Mouse (Mus musculus) CD4-positive, CD25-positive, alpha-beta regulatory T cell, adult 2 months (primary cell): ENCODE results near the gene Siae.

Experiments used
- DNase-seq: peaks from one replicate; pipeline ENCODE4 v3.0.0-alpha.2; 2012; ENCODE audit warnings: low read depth, low spot score

The Siae gene

GRCm38 (mm10) chr9:37540701-37541575, 14.6 kb upstream of the Siae start:
- DNase-seq: no peak

GRCm38 (mm10) chr9:37541851-37542642, 13.5 kb upstream of the Siae start:
- no peak for DNase-seq

- no peak for DNase-seq
These were observed 11.5 kb upstream of the Siae start for GRCm38 (mm10) chr9:37543869-37544440.

DNA sequence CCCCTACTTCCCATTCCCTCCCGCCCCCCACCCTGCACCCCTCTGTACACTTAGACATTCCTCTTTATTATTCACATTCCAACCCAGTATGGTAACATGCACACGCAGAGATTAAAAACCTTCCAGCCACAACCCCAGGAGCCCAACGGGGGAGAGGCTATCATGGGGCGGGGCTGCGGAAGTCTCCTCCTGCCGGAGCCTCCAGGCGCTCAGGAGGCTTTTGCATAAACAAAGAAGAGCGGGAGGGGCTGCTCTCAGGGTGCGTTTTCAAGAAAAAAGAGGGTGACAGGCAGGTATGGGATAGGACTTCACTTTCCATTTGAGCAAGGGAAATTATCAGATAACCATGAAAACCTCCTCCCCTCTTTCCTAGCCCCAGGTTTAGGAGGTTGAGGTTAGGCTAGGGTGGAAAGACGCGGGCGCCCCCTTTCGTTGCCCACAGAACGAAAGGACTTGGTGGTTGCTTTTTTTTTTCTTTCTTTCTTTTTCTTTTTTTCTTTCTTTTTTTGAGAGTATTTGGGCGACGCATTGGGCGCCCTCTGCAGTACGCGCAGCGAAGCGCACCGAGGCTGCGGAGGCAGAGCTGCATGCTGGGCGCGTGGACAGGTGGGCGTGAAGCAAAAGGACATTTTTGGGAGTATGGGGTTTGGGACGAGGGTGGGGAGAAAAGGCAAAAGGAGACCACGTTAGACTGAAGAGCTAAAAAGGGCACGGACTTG, 10.9 kb upstream of the Siae start:
- peak; percentile 74 for DNase-seq

DNA sequence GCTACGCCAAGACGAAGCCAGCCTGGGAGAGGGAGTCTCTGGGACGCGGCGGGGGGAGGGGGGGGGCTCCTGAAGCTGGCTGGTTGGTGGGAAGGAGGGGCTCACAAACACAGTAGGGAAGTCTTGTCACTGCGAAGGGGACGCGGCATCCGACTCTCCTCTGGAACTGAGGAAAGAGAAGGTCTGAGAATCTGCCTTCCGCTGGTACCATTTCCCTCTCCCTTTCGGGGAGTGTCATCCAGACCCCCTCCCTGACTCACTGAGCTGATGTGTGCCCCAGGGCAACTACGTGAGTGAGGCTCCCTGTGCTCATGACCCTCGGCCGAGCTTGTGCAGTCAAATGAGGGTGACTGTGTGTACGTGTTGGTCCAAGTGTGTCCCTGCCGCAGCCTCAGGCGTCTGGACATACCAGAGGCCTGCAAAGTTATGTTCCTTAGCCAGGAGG, 10.3 kb upstream of the Siae start:
- DNase-seq: no peak

DNA sequence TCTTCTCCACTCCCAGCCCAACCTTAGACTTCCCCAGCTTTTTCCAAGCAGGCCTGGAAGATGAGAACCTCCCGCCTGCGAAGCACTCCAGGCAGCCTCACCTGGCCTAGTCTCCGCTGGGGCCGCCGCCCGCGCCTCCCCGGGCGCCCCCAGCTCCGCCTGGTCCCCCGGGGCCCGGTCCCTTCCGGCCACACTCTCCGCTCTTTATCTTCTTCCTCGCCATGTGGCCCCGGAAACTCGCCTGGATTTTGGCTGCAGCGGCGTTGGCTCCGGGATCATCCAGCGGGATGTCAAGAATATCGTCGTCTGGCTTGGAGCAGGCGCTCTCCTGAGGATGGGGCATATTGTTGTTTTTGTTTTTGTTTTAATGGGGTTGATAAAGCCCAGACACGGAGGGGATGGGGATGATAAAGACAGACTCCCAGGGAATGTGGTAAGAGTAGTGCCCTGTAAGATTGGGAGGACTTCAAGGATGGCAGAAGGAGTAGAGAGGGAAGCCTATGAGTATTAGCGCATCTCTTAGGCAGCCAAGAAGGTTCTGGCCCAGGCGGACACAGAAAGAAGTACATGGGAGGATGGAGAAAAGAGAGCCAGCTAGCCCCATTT, 9.5 kb upstream of the Siae start:
- no peak for DNase-seq

- DNase-seq: peak; percentile 20
These were observed 8.6 kb upstream of the Siae start for GRCm38 (mm10) chr9:37546889-37547288.

GRCm38 (mm10) chr9:37550435-37550834, 5.1 kb upstream of the Siae start:
- no peak for DNase-seq

DNA sequence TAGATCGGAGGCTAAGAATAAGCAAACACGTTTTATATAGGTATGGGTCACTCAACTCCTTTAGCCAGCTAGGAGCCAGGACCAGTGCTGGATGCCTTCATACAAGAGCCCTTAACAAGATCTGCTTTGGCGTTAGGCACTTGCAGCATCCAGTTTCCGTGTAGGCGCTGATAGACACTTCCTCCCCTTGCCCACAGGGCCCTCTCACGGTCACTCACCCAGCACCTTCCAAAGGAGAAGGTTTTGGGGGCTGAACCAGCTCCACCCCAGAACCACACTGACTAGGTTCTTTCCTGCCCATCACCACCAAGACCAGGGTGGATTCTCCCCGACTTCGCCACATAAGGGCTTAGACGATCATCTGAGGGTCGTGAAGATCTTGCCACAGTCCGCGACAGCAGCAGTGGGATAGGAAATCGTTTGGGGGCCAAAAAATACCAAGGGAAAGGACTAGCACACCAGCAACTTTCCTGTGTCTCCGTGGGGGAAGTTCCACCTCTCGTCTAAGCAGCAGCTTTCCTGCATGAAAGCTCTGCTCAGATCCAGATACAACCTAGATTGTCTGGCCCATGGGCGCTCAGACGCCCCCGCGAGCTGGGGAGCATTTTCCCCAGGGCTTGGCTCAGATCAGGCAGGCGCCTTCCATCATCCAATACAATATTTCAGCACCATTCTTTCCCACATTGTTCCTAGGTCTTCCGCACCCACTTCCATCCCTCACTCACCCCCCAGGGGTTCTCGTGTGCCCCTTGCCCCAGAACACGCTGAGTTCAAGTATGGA, 3.6 kb upstream of the Siae start:
- DNase-seq: no peak

DNA sequence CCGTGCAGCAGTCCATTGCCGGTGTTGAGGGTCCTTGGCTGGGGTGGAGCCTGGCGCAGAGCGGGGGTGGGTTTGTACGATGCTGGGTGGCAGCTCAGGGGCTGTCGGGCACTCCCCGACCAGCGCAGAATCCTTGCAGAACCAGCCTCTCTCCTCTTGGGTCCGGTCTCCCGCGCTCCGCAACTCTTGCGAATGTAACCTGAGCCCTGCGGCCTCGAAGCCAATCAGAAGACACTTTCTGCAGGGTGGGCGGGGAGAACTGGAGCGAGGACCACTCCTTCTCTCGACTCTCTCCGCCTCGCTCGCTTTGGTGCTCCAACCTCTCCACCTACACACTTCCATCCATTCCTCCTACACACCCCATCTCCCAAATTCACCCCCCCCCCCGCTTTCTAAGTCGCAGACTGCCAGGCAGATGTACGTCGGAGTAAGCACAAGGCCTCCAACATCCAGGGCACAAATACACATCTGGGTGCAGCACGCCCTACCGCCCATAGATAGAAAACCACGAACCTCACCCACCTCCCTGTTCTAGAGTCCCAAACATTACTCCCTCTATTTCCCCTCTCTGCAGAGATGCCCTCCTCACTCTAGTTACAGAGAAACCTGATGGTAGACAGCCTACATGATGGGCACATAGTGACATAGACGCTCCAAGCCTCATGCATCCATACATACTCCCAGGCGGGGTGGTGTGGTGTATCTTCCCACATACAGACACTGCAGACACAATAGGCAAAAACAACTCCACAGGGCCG, 2.8 kb upstream of the Siae start, which contains the start of gene Nrgn:
Gene Nrgn, minus strand, starts transcription at position 369 of the 758 bp plus-strand sequence.
- DNase-seq: peak; percentile 61

GRCm38 (mm10) chr9:37554279-37554678, 1.2 kb upstream of the Siae start:
- DNase-seq: peak; percentile 15

- DNase-seq: no peak
These were observed 868 bp downstream of the Siae start for GRCm38 (mm10) chr9:37556366-37556765.

- DNase-seq: no peak
These were observed 5.1 kb downstream of the Siae start for GRCm38 (mm10) chr9:37560617-37561016.

DNA sequence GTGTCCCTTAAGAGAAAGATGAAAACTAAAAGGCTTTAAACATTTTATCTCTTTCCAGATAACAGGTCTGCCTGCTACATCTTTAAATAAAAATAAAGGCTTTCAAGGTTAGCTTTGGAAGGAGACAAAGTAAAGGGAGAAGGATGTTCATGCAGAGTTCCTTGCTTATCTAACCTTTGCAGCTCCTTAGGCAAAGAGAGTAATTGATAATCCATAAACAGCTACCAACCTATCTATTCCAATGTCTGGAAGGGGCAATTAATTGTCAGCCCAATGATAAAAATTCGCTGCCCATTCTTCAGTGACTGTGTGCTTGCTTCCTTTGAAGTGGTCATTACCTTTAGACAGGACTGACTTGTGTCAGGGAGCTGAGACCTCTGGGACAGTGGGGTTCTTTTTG, 8.3 kb downstream of the Siae start:
- DNase-seq: no peak

GRCm38 (mm10) chr9:37567019-37567418, 11.5 kb downstream of the Siae start:
- no peak for DNase-seq

- no peak for DNase-seq
These were observed 12.0 kb downstream of the Siae start for GRCm38 (mm10) chr9:37567454-37567853.

DNA sequence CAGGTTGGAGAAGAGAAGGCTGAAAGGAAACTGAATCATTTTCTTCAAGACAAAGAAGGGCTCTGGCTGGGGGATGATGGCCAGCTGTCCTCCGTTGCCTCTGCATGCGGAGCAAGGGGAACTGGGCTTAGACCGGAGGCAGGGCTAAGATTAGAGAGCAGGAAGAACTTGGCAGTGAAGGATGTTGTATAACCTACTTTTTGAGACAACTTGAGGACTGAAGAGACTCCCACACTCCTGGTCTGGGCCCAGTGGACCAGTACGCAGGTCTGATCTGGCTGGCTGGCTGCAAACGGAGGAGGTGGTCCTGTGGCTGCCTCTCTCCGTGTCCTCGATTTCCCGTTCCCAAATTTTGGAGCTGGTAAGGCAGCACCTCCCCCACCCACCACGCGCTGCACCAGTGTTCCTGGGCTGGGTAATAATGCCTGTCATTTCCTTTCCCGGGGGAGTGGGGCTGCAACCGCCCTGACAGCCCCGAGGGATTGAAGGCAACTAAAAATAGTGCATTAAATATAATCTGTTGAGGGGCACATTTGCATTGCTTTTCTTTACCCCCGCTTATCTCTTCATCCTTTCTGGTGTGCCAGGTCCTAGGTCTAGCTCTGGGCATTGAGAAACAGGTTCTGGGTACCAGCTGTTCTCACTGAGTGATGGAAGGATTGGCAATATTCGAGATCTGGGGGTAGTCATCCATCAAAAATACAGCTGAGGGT, 12.6 kb downstream of the Siae start:
- DNase-seq: no peak

- DNase-seq: no peak
These were observed 13.2 kb downstream of the Siae start for GRCm38 (mm10) chr9:37568605-37569214.
